Mouse (Mus musculus): ENCODE results near the gene Gm2115. TPM values are rescaled to one million over a fixed set of nuclear protein-coding genes. Genes with fewer than 3 reads are reported as not detected.

Gene Gm2115
- polyA plus RNA-seq, 1 experiment from 2014 or later: 0.09 TPM

- H3K4me2 ChIP-seq: no peak overlapping the region
- 50% methylated on average over 1 of the region's 1 CpGs for WGBS (ENCODE audit: insufficient replicate concordance)
- H3K4me3 ChIP-seq (ENCODE audit: low read depth, low read length): no peak overlapping the region
Measured at GRCm38 (mm10) chr7:84532795-84533194, 4.0 kb downstream of the Gm2115 start.

GRCm38 (mm10) chr7:84534632-84535031 is 5.9 kb downstream of the Gm2115 start:
- ATAC-seq (replicated peaks; ENCODE audit: insufficient number of reproducible peaks, low FRiP score, low TSS enrichment): no peak
- no peaks in the 10 kb centered on the region for H3K4me1 ChIP-seq (ENCODE audit: control insufficient read depth, insufficient read depth, low read length)
- H3K4me3 ChIP-seq (ENCODE audit: low read depth, low read length): no peak overlapping the region
- no peak overlapping the region for H3K27ac ChIP-seq (ENCODE audit: low read depth, low read length)
- no peak overlapping the region for H3K4me2 ChIP-seq
- no peaks in the 10 kb centered on the region for H3K36me3 ChIP-seq (ENCODE audit: control insufficient read depth, insufficient read depth, low read length)
- peaks cover 8% of the 10 kb centered on the region for H3K27me3 ChIP-seq (ENCODE audit: control insufficient read depth, insufficient read depth, low read length)
- no peak overlapping the region for H3K9ac ChIP-seq (ENCODE audit: low read depth, low read length)
- no peaks in the 10 kb centered on the region for H3K9me3 ChIP-seq (replicated peaks; ENCODE audit: control insufficient read depth, low read length)
- WGBS (ENCODE audit: insufficient replicate concordance): 75% methylated on average over 3 of the region's 3 CpGs

More at GRCm38 (mm10) chr7:84532795-84533194, 4.0 kb downstream of the Gm2115 start:
- no peak for ATAC-seq (replicated peaks; ENCODE audit: insufficient number of reproducible peaks, low FRiP score, low TSS enrichment)
- Histone ChIP-seq H3K4me1 (ENCODE audit: control insufficient read depth, insufficient read depth, low read length) (peaks cover 8% of the 10 kb centered on the region; the same call in 1 of the 2 replicates), H3K9me3 (replicated peaks; ENCODE audit: control insufficient read depth, low read length) (no peaks in the 10 kb centered on the region), H3K27me3 (ENCODE audit: control insufficient read depth, insufficient read depth, low read length) (peaks cover 20% of the 10 kb centered on the region), H3K9ac (ENCODE audit: low read depth, low read length) (no peak overlapping the region), H3K36me3 (ENCODE audit: control insufficient read depth, insufficient read depth, low read length) (no peaks in the 10 kb centered on the region), H3K27ac (ENCODE audit: low read depth, low read length) (no peak overlapping the region)

- Histone ChIP-seq H3K9ac (ENCODE audit: low read depth, low read length) (no peak overlapping the region), H3K27me3 (ENCODE audit: control insufficient read depth, insufficient read depth, low read length) (no peaks in the 10 kb centered on the region), H3K4me3 (ENCODE audit: low read depth, low read length) (no peak overlapping the region), H3K36me3 (ENCODE audit: control insufficient read depth, insufficient read depth, low read length) (no peaks in the 10 kb centered on the region), H3K4me2 (no peak overlapping the region), H3K27ac (ENCODE audit: low read depth, low read length) (no peak overlapping the region), H3K4me1 (ENCODE audit: control insufficient read depth, insufficient read depth, low read length) (no peaks in the 10 kb centered on the region), H3K9me3 (replicated peaks; ENCODE audit: control insufficient read depth, low read length) (no peaks in the 10 kb centered on the region)
- 76% methylated on average over 4 of the region's 4 CpGs for WGBS (ENCODE audit: insufficient replicate concordance)
- no peak for ATAC-seq (replicated peaks; ENCODE audit: insufficient number of reproducible peaks, low FRiP score, low TSS enrichment)
Measured at GRCm38 (mm10) chr7:84544946-84545345, 16.2 kb downstream of the Gm2115 start.

- Histone ChIP-seq H3K36me3 (ENCODE audit: control insufficient read depth, insufficient read depth, low read length) (no peaks in the 10 kb centered on the region), H3K27me3 (ENCODE audit: control insufficient read depth, insufficient read depth, low read length) (no peaks in the 10 kb centered on the region), H3K9me3 (replicated peaks; ENCODE audit: control insufficient read depth, low read length) (no peaks in the 10 kb centered on the region), H3K9ac (ENCODE audit: low read depth, low read length) (no peak overlapping the region), H3K27ac (ENCODE audit: low read depth, low read length) (no peak overlapping the region), H3K4me1 (ENCODE audit: control insufficient read depth, insufficient read depth, low read length) (no peaks in the 10 kb centered on the region), H3K4me3 (ENCODE audit: low read depth, low read length) (no peak overlapping the region), H3K4me2 (no peak overlapping the region)
- no peak for ATAC-seq (replicated peaks; ENCODE audit: insufficient number of reproducible peaks, low FRiP score, low TSS enrichment)
- WGBS (ENCODE audit: insufficient replicate concordance): 74% methylated on average over 4 of the region's 4 CpGs
Measured at GRCm38 (mm10) chr7:84546667-84547066, 17.9 kb downstream of the Gm2115 start.

- WGBS (ENCODE audit: insufficient replicate concordance): 84% methylated on average over 2 of the region's 2 CpGs
- ATAC-seq (replicated peaks; ENCODE audit: insufficient number of reproducible peaks, low FRiP score, low TSS enrichment): no peak
- Histone ChIP-seq H3K27me3 (ENCODE audit: control insufficient read depth, insufficient read depth, low read length) (no peaks in the 10 kb centered on the region), H3K4me3 (ENCODE audit: low read depth, low read length) (no peak overlapping the region), H3K4me2 (no peak overlapping the region), H3K9ac (ENCODE audit: low read depth, low read length) (no peak overlapping the region), H3K9me3 (replicated peaks; ENCODE audit: control insufficient read depth, low read length) (no peaks in the 10 kb centered on the region), H3K36me3 (ENCODE audit: control insufficient read depth, insufficient read depth, low read length) (no peaks in the 10 kb centered on the region), H3K4me1 (ENCODE audit: control insufficient read depth, insufficient read depth, low read length) (no peaks in the 10 kb centered on the region), H3K27ac (ENCODE audit: low read depth, low read length) (no peak overlapping the region)
Measured at GRCm38 (mm10) chr7:84551472-84551871, 22.7 kb downstream of the Gm2115 start.

GRCm38 (mm10) chr7:84555294-84555693 is 26.5 kb downstream of the Gm2115 start:
- Histone ChIP-seq H3K4me2 (no peak overlapping the region), H3K27me3 (ENCODE audit: control insufficient read depth, insufficient read depth, low read length) (no peaks in the 10 kb centered on the region), H3K4me3 (ENCODE audit: low read depth, low read length) (no peak overlapping the region), H3K36me3 (ENCODE audit: control insufficient read depth, insufficient read depth, low read length) (no peaks in the 10 kb centered on the region), H3K9ac (ENCODE audit: low read depth, low read length) (no peak overlapping the region), H3K27ac (ENCODE audit: low read depth, low read length) (no peak overlapping the region), H3K9me3 (replicated peaks; ENCODE audit: control insufficient read depth, low read length) (no peaks in the 10 kb centered on the region), H3K4me1 (ENCODE audit: control insufficient read depth, insufficient read depth, low read length) (no peaks in the 10 kb centered on the region)
- no peak for ATAC-seq (replicated peaks; ENCODE audit: insufficient number of reproducible peaks, low FRiP score, low TSS enrichment)
- WGBS (ENCODE audit: insufficient replicate concordance): 58% methylated on average over 3 of the region's 3 CpGs

GRCm38 (mm10) chr7:84557332-84557731 is 28.6 kb downstream of the Gm2115 start:
- H3K36me3 ChIP-seq (ENCODE audit: control insufficient read depth, insufficient read depth, low read length): no peaks in the 10 kb centered on the region
- 70% methylated on average over 3 of the region's 3 CpGs for WGBS (ENCODE audit: insufficient replicate concordance)
- H3K9me3 ChIP-seq (replicated peaks; ENCODE audit: control insufficient read depth, low read length): no peaks in the 10 kb centered on the region
- no peak overlapping the region for H3K27ac ChIP-seq (ENCODE audit: low read depth, low read length)
- no peaks in the 10 kb centered on the region for H3K27me3 ChIP-seq (ENCODE audit: control insufficient read depth, insufficient read depth, low read length)
- H3K9ac ChIP-seq (ENCODE audit: low read depth, low read length): no peak overlapping the region
- H3K4me1 ChIP-seq (ENCODE audit: control insufficient read depth, insufficient read depth, low read length): no peaks in the 10 kb centered on the region
- H3K4me3 ChIP-seq (ENCODE audit: low read depth, low read length): no peak overlapping the region
- H3K4me2 ChIP-seq: no peak overlapping the region
- ATAC-seq (replicated peaks; ENCODE audit: insufficient number of reproducible peaks, low FRiP score, low TSS enrichment): no peak

- Histone ChIP-seq H3K27ac (ENCODE audit: low read depth, low read length) (no peak overlapping the region), H3K9ac (ENCODE audit: low read depth, low read length) (no peak overlapping the region), H3K4me1 (ENCODE audit: control insufficient read depth, insufficient read depth, low read length) (no peaks in the 10 kb centered on the region), H3K4me3 (ENCODE audit: low read depth, low read length) (no peak overlapping the region), H3K9me3 (replicated peaks; ENCODE audit: control insufficient read depth, low read length) (no peaks in the 10 kb centered on the region), H3K27me3 (ENCODE audit: control insufficient read depth, insufficient read depth, low read length) (no peaks in the 10 kb centered on the region), H3K36me3 (ENCODE audit: control insufficient read depth, insufficient read depth, low read length) (no peaks in the 10 kb centered on the region), H3K4me2 (no peak overlapping the region)
- ATAC-seq (replicated peaks; ENCODE audit: insufficient number of reproducible peaks, low FRiP score, low TSS enrichment): no peak
- WGBS (ENCODE audit: insufficient replicate concordance): 88% methylated on average over 1 of the region's 1 CpGs
Measured at GRCm38 (mm10) chr7:84560500-84560899, 31.7 kb downstream of the Gm2115 start.

- Histone ChIP-seq H3K9me3 (replicated peaks; ENCODE audit: control insufficient read depth, low read length) (no peaks in the 10 kb centered on the region), H3K4me2 (no peak overlapping the region), H3K4me1 (ENCODE audit: control insufficient read depth, insufficient read depth, low read length) (peaks cover 2% of the 10 kb centered on the region), H3K27me3 (ENCODE audit: control insufficient read depth, insufficient read depth, low read length) (no peaks in the 10 kb centered on the region), H3K36me3 (ENCODE audit: control insufficient read depth, insufficient read depth, low read length) (no peaks in the 10 kb centered on the region), H3K4me3 (ENCODE audit: low read depth, low read length) (no peak overlapping the region), H3K27ac (ENCODE audit: low read depth, low read length) (no peak overlapping the region), H3K9ac (ENCODE audit: low read depth, low read length) (no peak overlapping the region)
- 79% methylated on average over 3 of the region's 3 CpGs for WGBS (ENCODE audit: insufficient replicate concordance)
- ATAC-seq (replicated peaks; ENCODE audit: insufficient number of reproducible peaks, low FRiP score, low TSS enrichment): no peak
Measured at GRCm38 (mm10) chr7:84564236-84564635, 35.5 kb downstream of the Gm2115 start.

Data from heart, embryonic 11.5 days (tissue).